Mouse (Mus musculus) limb, embryonic 14.5 days (tissue): ENCODE results near the gene Sap18b. TPM values are rescaled to one million over a fixed set of nuclear protein-coding genes. Genes with fewer than 3 reads are reported as not detected.
"Not testable (repeated sequence)": the region's sequence is repeated elsewhere in the genome, so short reads cannot be mapped to it uniquely, and the experiment has no call there.

ENCODE experiments used
- ATAC-seq: fragments of 200-750 bp; cut with Nextera tagmentation; 2 replicates; pipeline ENCODE4 v1.8.0; 2017; ENCODE audit warnings: low read depth, moderate number of reproducible peaks, moderate TSS enrichment; ENCODE audit not compliant: low FRiP score
- DNase-seq: peaks from one replicate; pipeline ENCODE4 v3.0.0-alpha.2; 2015; ENCODE audit warnings: low spot score
- H3K27ac ChIP-seq: fragments of 300-500 bp; sonication (generic); replicated peaks from 2 replicates; pipeline ENCODE4 v1.5.1; 2014; ENCODE audit warnings: low read depth, mild to moderate bottlenecking, low read length, moderate library complexity, mixed read lengths
- H3K27me3 ChIP-seq: fragments of 300-500 bp; sonication (generic); 2 replicates; pipeline ENCODE4 v1.6.1; 2014; ENCODE audit warnings: low read length, mixed read lengths; ENCODE audit not compliant: control insufficient read depth, insufficient read depth
- H3K36me3 ChIP-seq: fragments of 300-500 bp; sonication (generic); 2 replicates; pipeline ENCODE4 v1.6.1; 2014; ENCODE audit warnings: mild to moderate bottlenecking, low read length, moderate library complexity, mixed read lengths; ENCODE audit not compliant: control insufficient read depth, insufficient read depth
- H3K4me1 ChIP-seq: fragments of 300-500 bp; sonication (generic); 2 replicates; pipeline ENCODE4 v1.6.1; 2014; ENCODE audit warnings: antibody characterized with exemption, low read length, mixed read lengths; ENCODE audit not compliant: control insufficient read depth, insufficient read depth
- H3K4me2 ChIP-seq: fragments of 300-500 bp; sonication (generic); replicated peaks from 2 replicates; pipeline ENCODE4 v1.6.1; 2014; ENCODE audit warnings: low read depth, mild to moderate bottlenecking, low read length, moderate library complexity; ENCODE audit not compliant: severe bottlenecking
- H3K4me3 ChIP-seq: fragments of 300-500 bp; sonication (generic); replicated peaks from 2 replicates; pipeline ENCODE4 v1.5.1; 2014; ENCODE audit warnings: low read length
- H3K9ac ChIP-seq: fragments of 300-500 bp; sonication (generic); 2 replicates; pipeline ENCODE4 v1.6.1; 2014; ENCODE audit warnings: mild to moderate bottlenecking, low read depth, low read length, moderate library complexity; ENCODE audit not compliant: severe bottlenecking
- H3K9me3 ChIP-seq: fragments of 300-500 bp; sonication (generic); 2 replicates; pipeline ENCODE4 v1.6.1; 2016; ENCODE audit warnings: low read length; ENCODE audit not compliant: control insufficient read depth
- POLR2A ChIP-seq: fragments of 200-500 bp; IDR thresholded peaks from 2 replicates; pipeline ENCODE4 v1.8.0; 2012; ENCODE audit warnings: inconsistent platforms, mild to moderate bottlenecking, moderate library complexity, borderline replicate concordance; ENCODE audit not compliant: insufficient read depth, insufficient read length; ENCODE audit errors: extremely low read depth
- WGBS: fragments of 180-500 bp; shearing (Covaris S2); extraction: QIAGEN DNeasy Blood & Tissue Kit; methylation state at CpG from one replicate; pipeline ENCODE4 v1.1.7; 2014; 5-methylcytosine and 5-hydroxymethylcytosine counted together
- polyA plus RNA-seq, 2 experiments: library from polyadenylated mRNA; depleted of rRNA in 1 of 2; stranded (reverse) in 1 of 2; unstranded in 1 of 2; fragments of >200 nt; fragmentation: Nextera tagmentation in 1 of 2; extraction: Ambion mirVana in 1 of 2; gene quantifications; 2 replicates each; pipeline versions ENCODE4 v1.2.1 to v1.2.3; 2012 to 2014

The Sap18b gene
- polyA plus RNA-seq (2012; rRNA removed): 90.9 and 138 TPM in 2 replicates
- 327 and 341 TPM in 2 replicates for polyA plus RNA-seq (2014; fragmentation: Nextera tagmentation; extraction: Ambion mirVana)

- H3K27me3 ChIP-seq, H3K27ac ChIP-seq, ATAC-seq, H3K4me2 ChIP-seq, H3K36me3 ChIP-seq, H3K4me3 ChIP-seq, DNase-seq, H3K4me1 ChIP-seq, H3K9ac ChIP-seq, H3K9me3 ChIP-seq: not testable (repeated sequence)
- 54% methylated on average over 25 of the region's 25 CpGs for WGBS
Measured at GRCm38 (mm10) chr8:95825162-95825561, at the start of gene Sap18b. Gene Sap18b (plus strand): TSS chr8:95825346.

DNA sequence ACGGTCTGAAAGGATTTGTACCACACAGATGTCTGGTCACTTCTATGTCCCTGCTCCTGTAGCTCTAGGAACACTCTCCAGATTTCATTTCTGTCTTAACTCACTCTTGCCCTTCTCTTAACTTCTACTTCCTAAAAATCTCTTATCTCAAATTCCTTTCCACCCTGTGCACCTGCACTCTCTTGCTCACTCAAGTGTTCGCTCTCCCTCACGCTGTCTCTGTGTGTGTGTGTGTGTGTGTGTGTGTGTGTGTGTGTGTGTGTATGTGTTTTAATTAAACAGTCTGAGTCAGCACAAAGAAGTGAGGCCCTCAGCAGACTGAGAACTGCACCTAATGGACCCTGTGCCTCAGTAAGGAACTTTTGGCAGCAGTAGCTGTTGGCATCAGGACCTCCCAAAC, 44.1 kb upstream of the Sap18b start:
- H3K4me3 ChIP-seq: no peak overlapping the region
- H3K9me3 ChIP-seq: no peaks in the 10 kb centered on the region
- peaks cover 57% of the 10 kb centered on the region for H3K36me3 ChIP-seq
- DNase-seq (no peak), ATAC-seq (no peak)
- no peak overlapping the region for H3K4me2 ChIP-seq
- TF ChIP-seq POLR2A: no peak
- H3K9ac ChIP-seq: no peak overlapping the region
- H3K27ac ChIP-seq: no peak overlapping the region
- no peaks in the 10 kb centered on the region for H3K4me1 ChIP-seq
- no peaks in the 10 kb centered on the region for H3K27me3 ChIP-seq
- WGBS: 93% methylated on average over 3 of the region's 3 CpGs

- no peak overlapping the region for H3K4me3 ChIP-seq
- no peak for DNase-seq
- no peaks in the 10 kb centered on the region for H3K4me1 ChIP-seq
- WGBS: 94% methylated on average over 2 of the region's 2 CpGs
- no peak for TF ChIP-seq POLR2A
- no peak overlapping the region for H3K27ac ChIP-seq
- H3K4me2 ChIP-seq: no peak overlapping the region
- H3K36me3 ChIP-seq: peaks cover 63% of the 10 kb centered on the region
- H3K9ac ChIP-seq: no peak overlapping the region
- H3K9me3 ChIP-seq: no peaks in the 10 kb centered on the region
- ATAC-seq: no peak
- no peaks in the 10 kb centered on the region for H3K27me3 ChIP-seq
Measured at GRCm38 (mm10) chr8:95781775-95782174, 43.4 kb upstream of the Sap18b start.

DNA sequence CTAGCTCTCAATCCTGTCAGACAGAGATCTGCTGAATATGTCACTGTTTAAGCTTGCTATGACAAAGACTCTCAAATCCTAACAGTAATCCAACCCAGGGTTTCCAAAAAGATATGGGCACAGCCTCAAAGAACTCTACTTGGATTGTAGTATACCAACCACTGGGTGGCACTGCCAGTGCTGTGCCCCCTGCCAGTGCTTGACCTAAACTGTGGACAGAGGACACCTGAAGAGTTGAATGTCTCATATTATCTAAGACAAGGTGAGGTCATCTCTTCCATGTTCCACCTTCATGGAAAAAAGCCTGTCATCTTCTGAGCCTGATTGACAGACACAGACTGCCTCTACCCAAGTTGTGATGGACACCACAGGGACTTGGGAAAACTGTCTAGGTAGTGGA, 42.5 kb upstream of the Sap18b start:
- TF ChIP-seq POLR2A: no peak
- Histone ChIP-seq H3K36me3 (peaks cover 71% of the 10 kb centered on the region), H3K9me3 (no peaks in the 10 kb centered on the region), H3K9ac (no peak overlapping the region), H3K4me2 (no peak overlapping the region), H3K27me3 (no peaks in the 10 kb centered on the region), H3K4me1 (no peaks in the 10 kb centered on the region), H3K27ac (no peak overlapping the region), H3K4me3 (no peak overlapping the region)
- ATAC-seq (no peak), DNase-seq (no peak)

- no peak for TF ChIP-seq POLR2A
Measured at GRCm38 (mm10) chr8:95785591-95785990, 39.6 kb upstream of the Sap18b start.

GRCm38 (mm10) chr8:95795333-95796061, 29.6 kb upstream of the Sap18b start:
- H3K36me3 ChIP-seq: 0 out of 2 replicates have a peak, but pooled peaks cover 11% of the 10 kb centered on the region
- not testable (repeated sequence) for H3K4me2 ChIP-seq, H3K9me3 ChIP-seq, DNase-seq, H3K4me3 ChIP-seq, H3K9ac ChIP-seq, H3K27ac ChIP-seq, H3K27me3 ChIP-seq, ATAC-seq, H3K4me1 ChIP-seq
- 91% methylated on average over 5 of the region's 5 CpGs for WGBS

More at GRCm38 (mm10) chr8:95785591-95785990, 39.6 kb upstream of the Sap18b start:
- H3K4me1 ChIP-seq: no peaks in the 10 kb centered on the region
- no peaks in the 10 kb centered on the region for H3K27me3 ChIP-seq
- no peaks in the 10 kb centered on the region for H3K9me3 ChIP-seq
- WGBS: 89% methylated on average over 4 of the region's 4 CpGs
- peaks cover 68% of the 10 kb centered on the region for H3K36me3 ChIP-seq
- no peak overlapping the region for H3K4me3 ChIP-seq
- DNase-seq: no peak
- no peak for ATAC-seq
- no peak overlapping the region for H3K27ac ChIP-seq
- no peak overlapping the region for H3K9ac ChIP-seq
- H3K4me2 ChIP-seq: no peak overlapping the region
